Mouse (Mus musculus) kidney, postnatal 25 days (tissue): ENCODE measurements around the gene Scn3b.

ENCODE experiments used
- DNase-seq, 2 experiments: peaks; one replicate each; pipeline ENCODE4 v3.0.0; 2021; ENCODE audit warnings: mixed read lengths in 2 of 2

Gene Scn3b

GRCm38 (mm10) chr9:40318771-40319170 is 49.8 kb downstream of the Scn3b start:
- no peak for DNase-seq

- DNase-seq = no peak
Measured at GRCm38 (mm10) chr9:40320405-40320804, 51.4 kb downstream of the Scn3b start.

DNA sequence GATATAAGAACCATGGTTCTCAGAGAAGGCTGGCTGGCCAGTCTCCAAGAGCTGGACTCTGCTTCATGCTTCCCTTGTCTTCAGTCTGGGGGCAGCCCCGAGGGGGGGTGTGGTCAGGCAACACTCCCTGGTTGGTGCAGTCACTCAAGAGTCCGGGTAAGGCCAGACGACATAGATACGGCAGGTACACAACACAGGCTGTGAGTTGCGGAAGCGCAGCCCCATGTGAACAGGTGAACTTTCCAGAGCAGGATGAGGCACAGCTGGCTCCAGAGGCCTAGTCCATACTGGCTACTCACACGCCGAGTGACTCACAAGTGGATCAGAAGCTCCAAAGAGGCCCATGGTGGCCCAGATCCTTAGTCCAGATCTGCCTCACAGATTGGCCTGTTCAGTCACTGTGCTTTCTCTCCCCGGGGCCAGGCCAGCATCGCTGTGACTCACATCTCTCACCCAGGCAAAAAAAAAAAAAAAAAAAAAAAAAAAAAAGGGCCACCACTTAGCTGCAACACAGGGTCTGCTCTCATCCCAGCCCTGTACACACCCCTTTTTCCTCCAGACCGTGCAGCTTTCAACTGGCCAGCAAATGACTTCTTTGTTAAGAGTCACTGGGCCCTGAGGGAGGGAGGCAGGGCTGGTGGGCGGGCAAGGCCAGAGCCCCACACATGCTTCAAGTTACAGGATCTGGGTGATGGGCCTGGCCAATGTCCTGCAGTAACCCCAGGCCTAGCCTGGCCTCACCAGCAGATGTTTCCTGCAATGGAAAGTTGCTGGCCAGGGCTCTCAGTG is 52.1 kb downstream of the Scn3b start:
- DNase-seq = peak; percentile 75 to 92

DNA sequence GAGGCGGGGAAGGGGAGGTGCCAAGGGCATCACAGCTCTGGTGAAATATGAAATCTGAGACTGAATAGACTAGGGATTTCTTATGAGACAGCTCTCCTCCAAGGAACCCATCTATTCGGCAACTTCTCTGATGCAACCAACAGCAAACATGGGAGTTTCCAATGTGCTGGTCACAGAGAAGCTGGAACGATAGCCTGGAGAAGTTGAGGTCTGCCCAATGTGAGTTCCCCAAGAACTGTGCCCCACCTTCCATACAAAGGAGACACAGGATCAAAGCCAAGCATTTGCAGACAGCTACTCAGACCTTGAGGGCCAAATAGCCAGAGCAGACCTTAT is 52.6 kb downstream of the Scn3b start:
- DNase-seq = no peak

GRCm38 (mm10) chr9:40322372-40322771 is 53.4 kb downstream of the Scn3b start:
- DNase-seq = no peak

DNA sequence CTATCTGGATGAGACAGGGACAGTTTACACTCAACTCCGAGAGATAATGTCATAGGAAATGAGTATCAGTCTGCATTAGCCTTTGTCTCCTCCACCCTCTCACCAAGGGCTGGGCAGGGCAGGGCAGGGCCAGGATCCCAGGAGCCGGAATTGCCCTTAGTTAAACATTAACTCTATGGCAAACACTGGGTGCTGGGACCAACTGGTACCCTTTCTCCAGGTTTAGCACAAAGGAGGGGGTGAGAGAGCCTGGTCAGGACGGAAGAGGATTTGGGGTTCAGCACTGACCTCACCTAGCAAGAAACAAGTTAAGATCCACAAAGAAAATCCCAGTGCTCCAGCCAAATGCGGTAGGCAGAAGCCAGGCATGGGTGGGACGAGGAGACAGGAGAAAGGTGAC is 54.2 kb downstream of the Scn3b start:
- peak in 1 of 2 experiments; percentile 74 for DNase-seq

- no peak for DNase-seq
Measured at GRCm38 (mm10) chr9:40323773-40324172, 54.8 kb downstream of the Scn3b start.

- no peak for DNase-seq
Measured at GRCm38 (mm10) chr9:40324232-40324792, 55.3 kb downstream of the Scn3b start.

DNA sequence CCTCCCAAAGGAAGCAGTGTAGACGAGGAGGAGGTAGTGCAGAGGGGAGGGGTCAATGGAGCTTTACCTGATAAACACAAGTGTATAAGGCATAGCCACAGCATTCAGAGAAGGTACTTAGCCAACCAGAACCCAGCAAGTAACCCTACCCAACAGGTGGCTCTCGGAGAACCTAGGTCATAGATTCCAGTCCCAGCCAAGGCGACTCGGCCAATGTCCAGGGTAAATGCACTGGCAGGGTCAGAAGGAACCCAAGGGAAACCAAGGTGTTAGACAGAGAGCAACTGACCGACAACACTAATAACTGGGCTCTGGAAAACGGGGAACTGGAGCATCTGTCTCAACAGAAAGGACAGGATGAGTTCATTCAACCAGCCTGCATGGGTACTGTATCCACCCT is 55.8 kb downstream of the Scn3b start:
- DNase-seq = no peak

GRCm38 (mm10) chr9:40326260-40326915 is 57.4 kb downstream of the Scn3b start:
- no peak for DNase-seq

- DNase-seq = peak; percentile 93
Measured at GRCm38 (mm10) chr9:40330609-40331382, 61.8 kb downstream of the Scn3b start.

DNA sequence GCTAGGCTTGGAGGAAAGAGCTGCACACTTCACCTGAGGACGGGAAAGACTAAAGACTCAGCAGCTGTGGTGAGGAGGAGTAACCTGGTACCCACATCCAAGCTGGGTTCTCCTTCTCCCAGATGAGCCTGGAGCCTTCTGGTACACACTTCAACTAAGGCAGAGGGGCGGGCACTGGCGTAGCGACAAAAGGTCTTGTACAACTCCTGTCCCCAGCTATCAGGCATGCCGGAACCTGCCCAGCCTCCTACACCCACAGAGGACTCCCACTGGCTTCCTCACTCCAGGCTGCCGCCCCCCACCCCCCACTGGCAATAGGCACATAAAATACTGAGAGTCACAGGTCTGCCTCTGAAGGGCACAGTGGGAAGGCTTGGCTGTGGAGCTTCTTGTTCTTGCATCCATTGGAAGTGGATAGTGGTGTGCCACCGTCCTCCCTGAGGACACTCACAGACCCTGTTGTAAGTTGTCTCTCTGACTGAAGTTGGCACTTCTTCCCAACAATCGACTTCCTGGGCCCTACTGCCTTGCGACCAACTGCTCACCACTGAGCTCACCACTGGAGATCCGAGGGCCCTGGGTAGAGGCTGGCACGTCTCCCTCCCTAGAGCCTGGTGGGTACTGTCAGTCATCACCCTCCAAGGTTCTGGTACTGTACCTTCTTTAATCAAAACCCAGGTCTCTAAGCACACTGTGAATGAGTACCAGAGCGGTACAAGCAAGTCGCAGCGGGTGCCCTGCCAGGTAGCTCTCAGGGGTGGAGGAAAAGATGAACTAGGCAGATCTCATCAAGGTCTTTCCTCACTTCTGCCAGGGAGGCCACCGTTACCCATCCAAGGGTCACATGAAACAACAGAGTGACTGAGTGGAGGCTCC is 62.6 kb downstream of the Scn3b start:
- no peak for DNase-seq

- peak in 1 of 2 experiments; percentile 48 for DNase-seq
Measured at GRCm38 (mm10) chr9:40332326-40332725, 63.3 kb downstream of the Scn3b start.

- peak in 1 of 2 experiments; percentile 51 for DNase-seq
Measured at GRCm38 (mm10) chr9:40332731-40333648, 64.0 kb downstream of the Scn3b start.

- DNase-seq = peak; percentile 76
Measured at GRCm38 (mm10) chr9:40333649-40334396, 64.8 kb downstream of the Scn3b start.

DNA sequence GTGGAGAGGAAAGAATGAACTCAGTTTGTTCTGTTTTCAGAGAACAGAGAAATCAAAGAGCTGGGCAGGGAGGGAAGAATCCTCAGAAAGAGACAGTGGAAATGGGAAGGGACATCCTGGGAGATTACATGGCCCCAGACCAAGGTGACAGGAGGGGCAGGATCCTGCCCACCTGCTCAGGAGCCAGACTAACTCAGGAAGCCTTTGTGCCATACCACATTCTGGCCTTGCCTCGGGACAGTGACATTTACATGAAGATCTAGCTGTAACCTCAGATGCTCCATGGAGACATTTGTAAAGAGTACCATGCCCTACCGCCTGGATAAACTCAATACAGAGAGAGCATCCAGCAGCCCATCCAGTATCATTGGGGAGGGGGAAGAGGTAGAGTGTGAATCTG is 65.6 kb downstream of the Scn3b start:
- no peak for DNase-seq

- peak; percentile 91 to 94 for DNase-seq
Measured at GRCm38 (mm10) chr9:40336701-40337100, 67.7 kb downstream of the Scn3b start.

DNA sequence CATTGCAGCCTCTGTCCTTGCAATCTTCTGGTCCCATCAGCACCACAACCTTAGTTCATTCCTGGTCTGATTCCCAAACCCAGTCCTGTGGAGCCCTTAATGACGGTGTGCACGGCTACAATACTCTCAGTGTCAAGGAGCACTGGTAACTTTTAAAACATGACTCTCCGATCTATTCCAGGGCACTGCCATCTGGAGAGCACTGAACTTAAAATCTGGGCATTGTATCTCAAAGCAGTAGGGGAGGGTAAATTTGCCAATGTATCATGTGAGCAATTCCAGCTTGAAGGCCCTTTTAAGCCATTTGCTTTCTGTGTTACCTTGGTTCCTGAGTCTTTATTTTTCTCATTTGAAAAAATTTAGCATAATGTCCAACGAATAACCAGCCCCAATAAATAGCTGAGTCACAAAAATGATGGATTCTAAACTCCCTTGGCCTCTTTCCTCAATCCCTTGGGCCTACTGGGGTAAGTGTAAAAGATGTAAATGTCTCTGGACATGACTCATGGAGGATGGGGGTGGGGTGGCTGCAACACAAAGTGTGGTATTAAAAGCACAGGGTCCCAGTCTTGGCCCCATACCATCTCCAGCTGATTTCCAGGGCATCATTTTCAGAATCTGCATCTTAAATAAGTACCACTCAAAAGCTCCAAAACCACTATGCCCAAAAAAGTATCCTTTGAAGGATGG is 68.3 kb downstream of the Scn3b start:
- no peak for DNase-seq

GRCm38 (mm10) chr9:40339578-40339977 is 70.6 kb downstream of the Scn3b start:
- no peak for DNase-seq
